Mouse (Mus musculus): ENCODE data around the gene Misp.

The Misp gene

GRCm38 (mm10) chr10:79795905-79796304, 24.9 kb upstream of the Misp start:
- no peak for DNase-seq

GRCm38 (mm10) chr10:79797326-79797725, 23.5 kb upstream of the Misp start:
- no peak for DNase-seq

- no peak for DNase-seq
These were observed 22.4 kb upstream of the Misp start for GRCm38 (mm10) chr10:79798289-79798928.

GRCm38 (mm10) chr10:79800508-79800907, 20.3 kb upstream of the Misp start:
- DNase-seq, result no peak

- DNase-seq, result no peak
These were observed 19.0 kb upstream of the Misp start for GRCm38 (mm10) chr10:79801837-79802236.

- peak; percentile 33 to 35 for DNase-seq
These were observed 18.3 kb upstream of the Misp start for GRCm38 (mm10) chr10:79802331-79802971.

- peak; percentile 55 to 69 for DNase-seq
These were observed 17.0 kb upstream of the Misp start for GRCm38 (mm10) chr10:79803716-79804323.

GRCm38 (mm10) chr10:79805636-79806035, 15.2 kb upstream of the Misp start:
- DNase-seq, result no peak

GRCm38 (mm10) chr10:79806331-79806730, 14.5 kb upstream of the Misp start:
- DNase-seq, result no peak

- no peak for DNase-seq
These were observed 13.8 kb upstream of the Misp start for GRCm38 (mm10) chr10:79806972-79807371.

- DNase-seq, result peak; percentile 54 to 62
These were observed 13.0 kb upstream of the Misp start for GRCm38 (mm10) chr10:79807826-79808225.

GRCm38 (mm10) chr10:79808728-79809127, 12.1 kb upstream of the Misp start:
- no peak for DNase-seq

- DNase-seq, result peak; percentile 90 to 92
These were observed 8.8 kb upstream of the Misp start for GRCm38 (mm10) chr10:79811736-79812637.

GRCm38 (mm10) chr10:79814271-79814842, 6.4 kb upstream of the Misp start:
- no peak for DNase-seq

- DNase-seq, result no peak
These were observed 4.9 kb upstream of the Misp start for GRCm38 (mm10) chr10:79815671-79816494.

GRCm38 (mm10) chr10:79817111-79817510, 3.7 kb upstream of the Misp start:
- no peak for DNase-seq

- DNase-seq, result no peak
These were observed 2.6 kb upstream of the Misp start for GRCm38 (mm10) chr10:79818225-79818624.

GRCm38 (mm10) chr10:79819606-79820005, 1.2 kb upstream of the Misp start:
- no peak for DNase-seq

GRCm38 (mm10) chr10:79820277-79820676, 512 bp upstream of the Misp start:
- no peak for DNase-seq

GRCm38 (mm10) chr10:79821731-79822130, 942 bp downstream of the Misp start:
- no peak for DNase-seq

GRCm38 (mm10) chr10:79822372-79822771, 1.6 kb downstream of the Misp start:
- DNase-seq, result no peak

- DNase-seq, result no peak
These were observed 2.2 kb downstream of the Misp start for GRCm38 (mm10) chr10:79823011-79823410.
